In the genomic region with DNA sequence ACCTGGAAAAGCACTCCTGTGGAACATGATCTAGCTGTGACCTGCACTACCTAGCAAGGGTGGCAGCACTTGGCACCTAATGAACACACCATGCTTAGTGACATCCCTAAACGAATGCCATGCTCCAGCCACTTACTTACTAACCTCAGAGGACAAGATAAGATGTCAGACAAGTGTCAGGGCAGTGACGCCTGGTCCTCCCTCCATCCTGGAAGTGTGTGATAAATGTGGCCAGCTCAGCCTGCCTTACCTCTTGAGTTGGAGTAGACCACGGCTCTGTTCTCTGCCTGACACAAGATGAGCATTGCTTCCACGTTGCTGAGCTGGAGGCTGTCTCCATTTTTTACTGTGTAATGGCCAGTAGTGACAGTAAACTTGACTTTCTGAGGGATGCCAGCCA, we compare ENCODE assay signal across 24 mouse cellular contexts. TPM values are rescaled to one million over a fixed set of nuclear protein-coding genes. Genes with fewer than 3 reads are reported as not detected.
DNase-seq lines count a peak whose midpoint lies in the region; ATAC-seq and TF ChIP-seq lines count a peak whose summit lies in the region.
"Had no signal": no experiment of that assay in that cellular context is flagged by ENCODE, and none has a peak within 500 bp of the region (broad histone marks: within the 10 kb centered on the region; RNA-seq: fewer than 3 reads in every experiment).

No protein-coding gene starts in this region.

- no peaks in the 10 kb centered on the region for H3K9me3 ChIP-seq in liver, embryonic 13.5 days (replicated peaks)
- H3K9me3 ChIP-seq in liver, embryonic 16.5 days (replicated peaks; ENCODE audit: control insufficient read depth, low read length): no peaks in the 10 kb centered on the region
- H3K9me3 ChIP-seq: forebrain, embryonic 12.5 days; forebrain, embryonic 15.5 days; heart, embryonic 13.5 days had no signal

- peak; percentile 75 for ATAC-seq in liver, embryonic 13.5 days (ENCODE audit: low read depth)
- ATAC-seq in erythroblast, adult 5-6 weeks (replicated peaks; ENCODE audit: low FRiP score, poor library complexity, severe bottlenecking): peak; percentile 75
- peak; percentile 71 for ATAC-seq in liver, embryonic 16.5 days (ENCODE audit: low read depth)
- ATAC-seq: CD4-positive, CD25-positive, alpha-beta regulatory T cell, adult 4 months; forebrain, embryonic 15.5 days; hindbrain, postnatal 0 days had no signal

- H3K4me2 ChIP-seq in liver, embryonic 13.5 days: 0 out of 2 replicates have a peak overlapping the region, but pooled peaks have one; percentile 12
- H3K4me2 ChIP-seq in liver, embryonic 16.5 days (ENCODE audit: low read depth, low read length): no peak overlapping the region
- H3K4me2 ChIP-seq: forebrain, embryonic 12.5 days; forebrain, embryonic 15.5 days; heart, embryonic 13.5 days; hindbrain, embryonic 14.5 days had no signal

- intact Hi-C loops in left cerebral cortex, adult 2 months (cut with DNase I): no loop called here

- H3K4me1 ChIP-seq in liver, embryonic 13.5 days (replicated peaks): peaks cover 28% of the 10 kb centered on the region
- H3K4me1 ChIP-seq in liver, embryonic 16.5 days (ENCODE audit: control insufficient read depth, low read depth, low read length): peaks cover 14% of the 10 kb centered on the region
- H3K4me1 ChIP-seq: forebrain, embryonic 12.5 days; forebrain, embryonic 15.5 days; heart, embryonic 13.5 days had no signal

- no peak overlapping the region for H3K4me3 ChIP-seq in liver, embryonic 13.5 days (replicated peaks)
- H3K4me3 ChIP-seq in liver, embryonic 16.5 days (ENCODE audit: low read depth, low read length): no peak overlapping the region
- H3K4me3 ChIP-seq in left cerebral cortex, adult 2 months: no peak overlapping the region
- H3K4me3 ChIP-seq: forebrain, embryonic 12.5 days; forebrain, embryonic 15.5 days; heart, embryonic 13.5 days had no signal

- H3K27ac ChIP-seq in liver, embryonic 13.5 days: peak overlapping the region; percentile 58
- peak overlapping the region; percentile 68 for H3K27ac ChIP-seq in liver, embryonic 16.5 days (ENCODE audit: low read length)
- H3K27ac ChIP-seq in left cerebral cortex, adult 2 months: no peak overlapping the region
- H3K27ac ChIP-seq: forebrain, embryonic 12.5 days; forebrain, embryonic 15.5 days; heart, embryonic 13.5 days; hindbrain, embryonic 14.5 days; hindbrain, postnatal 0 days had no signal

- WGBS in liver, embryonic 13.5 days (ENCODE audit: insufficient replicate concordance): 43% methylated on average over 4 of the region's 4 CpGs
- 40% methylated on average over 4 of the region's 4 CpGs for WGBS in liver, embryonic 16.5 days (ENCODE audit: insufficient replicate concordance)

- H3K9ac ChIP-seq in liver, embryonic 13.5 days: peak overlapping the region; percentile 47; the same call in 1 of the 2 replicates
- H3K9ac ChIP-seq in liver, embryonic 16.5 days (ENCODE audit: low read depth, low read length): peak overlapping the region; percentile 6; the same call in 1 of the 2 replicates
- H3K9ac ChIP-seq: forebrain, embryonic 12.5 days; forebrain, embryonic 15.5 days; heart, embryonic 13.5 days; hindbrain, embryonic 14.5 days had no signal

- H3K27me3 ChIP-seq in liver, embryonic 13.5 days: no peaks in the 10 kb centered on the region
- H3K27me3 ChIP-seq in liver, embryonic 16.5 days (ENCODE audit: control insufficient read depth, insufficient read depth, low read depth, low read length): no peaks in the 10 kb centered on the region
- H3K27me3 ChIP-seq: forebrain, embryonic 12.5 days; forebrain, embryonic 15.5 days; heart, embryonic 13.5 days had no signal

- H3K36me3 ChIP-seq in liver, embryonic 13.5 days: peaks cover 99% of the 10 kb centered on the region
- H3K36me3 ChIP-seq in liver, embryonic 16.5 days (ENCODE audit: control insufficient read depth, insufficient read depth): peaks cover 62% of the 10 kb centered on the region

- no peak for DNase-seq in liver, embryonic 13.5 days
- DNase-seq in liver: no peak
- DNase-seq in c-Kit-positive CD71-positive TER-119-positive erythroid progenitor cells, embryonic 14.5 days (ENCODE audit: low spot score): peak; percentile 23
- DNase-seq in ovary, postnatal 14 days (ENCODE audit: low spot score): no peak
- no peak for DNase-seq in B cell, adult 2 months
- no peak for DNase-seq in left cerebral cortex, adult 2 months (ENCODE audit: extremely low spot score in 1 of 2, low spot score in 2 of 2)
- DNase-seq: adrenal gland, adult 2 months; adrenal gland, postnatal 14 days; cerebellum, adult 11-12 months; cerebellum, adult 8-10 months; cerebellum, postnatal 10 days; cerebellum, postnatal 36 days; gastrocnemius, postnatal 25 days; heart, adult 18-20 months; heart, postnatal 14 days; heart, postnatal 4 days had no signal

- TF ChIP-seq CTCF in left cerebral cortex, adult 2 months (IDR thresholded peaks at IDR 0.05): no peak

RNA-seq across cellular contexts. Expression of a gene that starts 16.2 kb away (rescaled TPM):
- 16.6 and 18.9 TPM in 2 replicates for polyA plus RNA-seq in liver, embryonic 13.5 days (2015; fragmentation: Nextera tagmentation; extraction: Ambion mirVana)
- 0.19 TPM in 1 of 2 replicates, not detected in the other for total RNA-seq in erythroblast, adult 5-6 weeks (2015; ENCODE audit: low replicate concordance)
- 5.5 and 5.9 TPM in 2 replicates for total RNA-seq in erythroblast, adult 5-6 weeks (2017; ENCODE audit: low replicate concordance)
- 9.0 and 9.1 TPM in 2 replicates for polyA plus RNA-seq in liver, embryonic 16.5 days (2015; fragmentation: Nextera tagmentation; extraction: Ambion mirVana)
- 10 to 100 TPM; 19.6 to 19.7 TPM for total RNA-seq in left cerebral cortex, adult 2 months (2021)

RNA-seq across cellular contexts. Expression of a gene that starts 31.6 kb away (rescaled TPM):
- polyA plus RNA-seq in liver, embryonic 13.5 days (2015; fragmentation: Nextera tagmentation; extraction: Ambion mirVana): 17.5 and 18.6 TPM in 2 replicates
- 13.6 and 14.6 TPM in 2 replicates for total RNA-seq in erythroblast, adult 5-6 weeks (2015; ENCODE audit: low replicate concordance)
- 11.8 and 18.5 TPM in 2 replicates for total RNA-seq in erythroblast, adult 5-6 weeks (2017; ENCODE audit: low replicate concordance)
- polyA plus RNA-seq in liver, embryonic 16.5 days (2015; fragmentation: Nextera tagmentation; extraction: Ambion mirVana): 21.0 and 21.7 TPM in 2 replicates
- 100 to 1,000 TPM; 104 TPM for total RNA-seq in left cerebral cortex, adult 2 months (2021)

RNA-seq across cellular contexts. Expression of a gene that starts 43.3 kb away (rescaled TPM):
- polyA plus RNA-seq in liver, embryonic 13.5 days (2015; fragmentation: Nextera tagmentation; extraction: Ambion mirVana): 15.6 and 15.8 TPM in 2 replicates
- 48.3 and 50.0 TPM in 2 replicates for total RNA-seq in erythroblast, adult 5-6 weeks (2015; ENCODE audit: low replicate concordance)
- 37.9 and 41.1 TPM in 2 replicates for total RNA-seq in erythroblast, adult 5-6 weeks (2017; ENCODE audit: low replicate concordance)
- polyA plus RNA-seq in liver, embryonic 16.5 days (2015; fragmentation: Nextera tagmentation; extraction: Ambion mirVana): 4.3 and 5.9 TPM in 2 replicates
- total RNA-seq in left cerebral cortex, adult 2 months (2021): 10 to 100 TPM; 86.7 to 88.6 TPM

Comparison
In these comparisons a context has a peak if more than half of its experiments do, and no peak if none do; other contexts are left out.
1. RNA of a gene that starts 31.6 kb away (total RNA-seq): 104 TPM in left cerebral cortex, adult 2 months; 11.8 to 18.5 TPM in erythroblast, adult 5-6 weeks; every median in the first group is over 4 times any median in the second.
2. Peak in every context shown above with its lines, with median percentiles within 50 percentile points of each other: ATAC-seq.